Mouse (Mus musculus): ENCODE results near the gene Cfap61.
A peak's percentile ranks its signal among the peaks of the same experiment; 100 is the strongest.

Gene Cfap61

DNA sequence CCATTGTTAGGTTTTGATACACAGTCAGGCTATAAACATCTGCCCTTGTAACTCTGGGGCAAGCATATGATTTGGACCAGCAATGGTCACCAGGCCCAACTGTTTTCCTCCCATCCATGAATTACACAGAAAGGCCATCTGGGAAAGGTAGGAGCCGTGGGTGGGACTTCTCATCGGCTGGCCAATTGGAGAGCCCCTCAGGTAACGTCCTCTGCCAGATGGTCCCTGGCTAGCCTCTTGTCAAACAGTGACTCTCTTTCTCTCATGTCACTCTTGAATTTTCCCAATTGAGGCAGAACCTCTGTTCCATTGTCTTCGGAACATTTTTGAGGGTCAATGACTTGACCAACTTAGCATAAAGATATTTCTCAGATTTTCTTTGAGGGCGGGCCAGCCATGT is 213.2 kb downstream of the Cfap61 start:
- no peak for DNase-seq (ENCODE audit: low read depth, low spot score)

DNA sequence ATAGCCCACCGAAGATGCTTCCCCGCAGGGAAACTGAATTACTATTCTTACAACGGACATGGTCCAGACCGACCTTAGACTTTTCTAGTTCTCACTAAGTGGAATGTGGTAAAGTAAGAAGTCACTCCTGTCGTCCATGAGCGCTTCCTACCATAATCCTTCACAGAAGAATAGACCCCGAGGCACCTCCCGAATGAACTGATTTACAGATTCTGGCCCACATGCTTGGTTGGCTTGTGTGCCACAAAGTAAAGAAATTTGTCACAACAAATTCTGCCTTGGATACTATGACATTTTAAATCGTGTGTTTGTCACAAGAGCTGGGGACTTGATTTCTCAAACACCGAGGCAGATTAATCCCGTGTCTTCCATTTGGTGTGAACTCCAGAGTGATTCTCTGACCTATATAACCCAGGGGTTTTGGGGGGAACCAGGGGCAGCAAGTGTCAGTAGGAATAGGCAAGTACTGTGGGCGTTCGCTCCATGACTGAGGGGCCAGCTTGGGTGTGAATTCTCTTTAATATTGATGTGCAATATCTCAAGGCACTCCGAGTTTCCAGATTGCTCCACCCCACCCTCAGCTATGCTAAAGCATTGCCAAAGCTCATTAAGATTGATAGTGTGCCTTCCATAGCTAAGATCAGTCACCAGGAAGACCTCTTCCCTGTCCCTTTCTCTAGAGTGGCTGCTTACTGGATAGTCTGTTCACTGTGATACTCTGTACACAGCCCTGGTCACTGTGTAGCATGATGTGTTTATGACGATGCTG is 214.8 kb downstream of the Cfap61 start:
- DNase-seq (ENCODE audit: low read depth, low spot score), result no peak

- DNase-seq (ENCODE audit: low read depth, low spot score), result peak; percentile 36
These were observed 233.6 kb downstream of the Cfap61 start for GRCm38 (mm10) chr2:146168017-146168803.

- no peak for DNase-seq (ENCODE audit: low read depth, low spot score)
These were observed 234.9 kb downstream of the Cfap61 start for GRCm38 (mm10) chr2:146169492-146169891.

- DNase-seq (ENCODE audit: low read depth, low spot score), result no peak
These were observed 237.5 kb downstream of the Cfap61 start for GRCm38 (mm10) chr2:146172106-146172505.

DNA sequence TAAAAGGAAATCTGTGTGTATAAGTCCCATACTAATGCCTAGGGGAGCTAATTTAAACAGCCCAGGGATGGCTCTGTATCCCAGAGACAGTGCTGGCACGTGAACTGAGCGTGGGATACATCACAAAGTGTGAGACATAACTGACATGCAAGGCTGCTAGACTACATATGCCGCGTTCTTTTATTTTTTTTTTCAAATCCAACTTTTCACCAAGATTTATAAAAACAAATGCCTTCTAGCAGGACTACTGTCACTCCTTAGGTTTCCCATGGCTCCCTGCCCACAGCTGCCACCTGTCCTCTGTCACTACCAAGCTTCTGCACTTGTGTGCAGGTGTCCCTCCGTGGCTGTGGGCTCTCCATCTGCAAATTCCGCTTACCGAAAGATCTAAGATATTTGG is 239.6 kb downstream of the Cfap61 start:
- peak; percentile 43 for DNase-seq (ENCODE audit: low read depth, low spot score)

DNA sequence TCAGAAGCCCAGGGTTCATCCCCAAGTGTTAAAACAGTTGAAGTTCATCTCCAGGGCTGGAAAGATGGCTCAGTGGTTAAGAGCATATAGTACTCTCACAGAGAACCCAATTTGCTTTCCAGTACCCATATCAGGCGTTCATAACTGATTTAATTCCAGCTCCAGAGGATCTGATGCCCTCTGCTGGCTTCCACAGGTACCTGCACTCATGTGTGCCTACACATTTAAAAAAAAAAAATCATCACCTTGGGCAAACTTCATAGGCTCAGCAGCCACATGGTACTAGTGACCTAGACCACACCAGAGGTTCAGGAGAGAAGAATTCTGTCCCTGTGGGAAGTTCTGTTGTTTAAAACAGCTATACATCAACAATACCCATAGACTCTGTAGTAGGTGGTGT is 244.1 kb downstream of the Cfap61 start:
- no peak for DNase-seq (ENCODE audit: low read depth, low spot score)

GRCm38 (mm10) chr2:146183830-146184793 is 249.5 kb downstream of the Cfap61 start:
- DNase-seq (ENCODE audit: low read depth, low spot score), result no peak

GRCm38 (mm10) chr2:146196126-146196525 is 261.5 kb downstream of the Cfap61 start:
- no peak for DNase-seq (ENCODE audit: low read depth, low spot score)

DNA sequence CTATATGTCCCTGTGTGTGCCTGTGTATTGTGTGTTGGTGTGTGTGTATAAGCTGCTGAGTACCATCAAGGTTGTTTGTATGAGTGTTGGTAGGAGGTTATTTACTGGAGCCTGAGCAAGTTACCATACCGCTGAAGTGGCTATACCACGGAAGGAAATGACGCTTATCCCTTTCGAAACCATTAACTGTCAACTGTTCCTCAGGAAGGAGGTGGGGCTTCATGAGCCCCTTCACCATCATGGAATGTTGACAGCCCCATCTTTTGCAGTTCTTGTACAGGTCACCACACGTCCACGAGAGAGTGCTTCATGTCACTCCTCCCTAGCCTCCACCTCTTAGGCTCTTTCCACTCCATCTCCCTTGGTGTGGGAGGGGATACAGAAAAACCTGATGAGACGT is 263.4 kb downstream of the Cfap61 start:
- DNase-seq (ENCODE audit: low read depth, low spot score), result no peak

DNA sequence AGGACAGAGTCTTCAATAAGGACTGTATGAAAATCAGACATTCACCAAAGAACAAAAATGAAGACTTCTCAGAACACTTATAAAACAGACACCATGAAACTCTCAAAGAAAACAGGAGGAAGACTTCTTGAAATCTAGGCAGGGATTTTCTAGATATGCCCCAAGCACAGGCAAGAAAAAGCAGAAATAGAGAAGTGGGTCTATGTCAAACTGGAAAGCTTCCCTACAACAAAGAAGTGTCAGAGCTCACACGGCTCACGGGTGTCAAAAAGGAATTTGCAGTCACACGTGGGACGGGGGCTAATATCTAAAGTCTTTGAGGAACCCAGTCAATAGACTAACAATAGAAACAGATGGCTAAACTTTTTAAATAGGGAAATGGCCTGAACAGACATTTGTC is 276.4 kb downstream of the Cfap61 start:
- DNase-seq (ENCODE audit: low read depth, low spot score), result no peak

DNA sequence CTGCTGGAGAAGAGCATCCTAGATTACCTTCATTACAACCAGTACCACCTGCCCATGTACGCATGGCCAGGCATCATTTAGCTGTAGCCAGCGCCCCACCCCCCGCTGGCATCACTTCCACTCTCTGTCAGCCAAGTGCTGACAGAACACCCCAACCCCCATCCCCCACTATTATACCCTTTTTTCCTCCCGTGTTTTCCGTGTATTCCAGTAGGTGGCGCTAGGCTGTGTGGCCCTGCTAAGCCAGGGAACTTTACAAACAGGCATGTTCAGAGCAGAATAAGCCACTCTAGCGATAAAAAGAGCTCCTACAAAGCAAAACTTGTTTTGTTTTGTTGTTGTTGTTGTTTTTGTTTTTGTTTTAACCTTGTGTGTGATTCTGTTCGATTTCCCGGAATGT is 280.1 kb downstream of the Cfap61 start:
- no peak for DNase-seq (ENCODE audit: low read depth, low spot score)

GRCm38 (mm10) chr2:146216111-146217064 is 281.8 kb downstream of the Cfap61 start:
- DNase-seq (ENCODE audit: low read depth, low spot score), result no peak

- DNase-seq (ENCODE audit: low read depth, low spot score), result no peak
These were observed 282.8 kb downstream of the Cfap61 start for GRCm38 (mm10) chr2:146217227-146217980.

DNA sequence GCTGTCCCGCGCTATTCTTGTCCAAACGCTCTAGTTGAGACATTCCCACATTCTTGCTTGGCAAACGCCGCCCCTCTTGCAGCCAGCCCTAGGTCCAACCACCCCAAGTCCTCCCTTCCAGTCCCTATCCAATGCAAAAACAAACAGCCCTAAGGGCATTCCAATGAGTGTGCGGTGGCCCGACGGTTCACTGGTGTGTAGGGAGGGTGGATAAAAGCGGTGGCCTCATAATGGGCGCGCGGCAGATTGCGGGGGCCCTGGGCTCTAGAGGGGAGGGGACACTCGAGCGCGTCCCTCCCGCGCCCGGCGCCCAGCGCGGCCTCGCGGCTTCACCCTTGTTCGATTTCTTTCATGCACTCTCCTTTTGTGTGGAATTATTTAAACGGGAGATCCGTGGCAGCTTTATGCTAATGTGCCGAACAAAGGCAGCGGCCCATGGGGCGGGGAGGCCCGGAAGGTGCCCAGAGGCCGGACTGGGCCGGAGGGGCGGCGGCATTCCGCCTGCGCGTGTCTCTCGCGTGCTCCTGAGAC is 283.6 kb downstream of the Cfap61 start:
- DNase-seq (ENCODE audit: low read depth, low spot score), result no peak

- DNase-seq (ENCODE audit: low read depth, low spot score), result no peak
These were observed 284.4 kb downstream of the Cfap61 start for GRCm38 (mm10) chr2:146218881-146219535.

DNA sequence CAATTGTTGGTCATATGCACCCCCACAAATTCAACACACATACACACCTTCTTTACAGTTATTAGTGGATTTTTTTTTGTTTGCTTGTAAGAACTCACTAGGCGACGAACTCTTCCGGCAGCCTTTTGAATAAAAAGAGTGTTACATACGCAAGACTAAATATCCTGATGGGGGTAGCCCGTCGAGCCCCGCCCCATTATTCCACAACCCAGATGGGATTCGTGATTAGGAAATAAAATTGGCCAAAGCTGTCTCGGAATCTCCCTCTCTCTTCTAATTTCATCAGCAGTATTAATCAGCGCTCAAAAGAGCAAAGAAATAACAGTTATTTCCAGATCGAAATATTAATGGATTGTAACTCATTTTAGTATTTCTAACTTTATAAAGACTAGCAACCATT is 285.2 kb downstream of the Cfap61 start:
- DNase-seq (ENCODE audit: low read depth, low spot score), result no peak

GRCm38 (mm10) chr2:146220591-146221075 is 286.0 kb downstream of the Cfap61 start:
- DNase-seq (ENCODE audit: low read depth, low spot score), result no peak

All from telencephalon, adult 2 months (tissue).